Mouse (Mus musculus) activated CD4-positive, CD25-positive, alpha-beta regulatory T cell, adult 9 weeks (primary cell): ENCODE data around the gene Lrpap1. TPM values are rescaled to one million over a fixed set of nuclear protein-coding genes. Genes with fewer than 3 reads are reported as not detected.

ENCODE experiments used
- polyA plus RNA-seq: library from polyadenylated mRNA; unstranded; fragments of 100-300 nt; shearing (Covaris generic); gene quantifications from one replicate; pipeline ENCODE4 v1.2.1, GENCODE M21; 2017

The Lrpap1 gene
- polyA plus RNA-seq = 82.5 TPM

GRCm38 (mm10) chr5:35104960-35105921 lies at the start of gene Lrpap1:
Gene Lrpap1, minus strand, starts transcription at chr5:35105766.

DNA sequence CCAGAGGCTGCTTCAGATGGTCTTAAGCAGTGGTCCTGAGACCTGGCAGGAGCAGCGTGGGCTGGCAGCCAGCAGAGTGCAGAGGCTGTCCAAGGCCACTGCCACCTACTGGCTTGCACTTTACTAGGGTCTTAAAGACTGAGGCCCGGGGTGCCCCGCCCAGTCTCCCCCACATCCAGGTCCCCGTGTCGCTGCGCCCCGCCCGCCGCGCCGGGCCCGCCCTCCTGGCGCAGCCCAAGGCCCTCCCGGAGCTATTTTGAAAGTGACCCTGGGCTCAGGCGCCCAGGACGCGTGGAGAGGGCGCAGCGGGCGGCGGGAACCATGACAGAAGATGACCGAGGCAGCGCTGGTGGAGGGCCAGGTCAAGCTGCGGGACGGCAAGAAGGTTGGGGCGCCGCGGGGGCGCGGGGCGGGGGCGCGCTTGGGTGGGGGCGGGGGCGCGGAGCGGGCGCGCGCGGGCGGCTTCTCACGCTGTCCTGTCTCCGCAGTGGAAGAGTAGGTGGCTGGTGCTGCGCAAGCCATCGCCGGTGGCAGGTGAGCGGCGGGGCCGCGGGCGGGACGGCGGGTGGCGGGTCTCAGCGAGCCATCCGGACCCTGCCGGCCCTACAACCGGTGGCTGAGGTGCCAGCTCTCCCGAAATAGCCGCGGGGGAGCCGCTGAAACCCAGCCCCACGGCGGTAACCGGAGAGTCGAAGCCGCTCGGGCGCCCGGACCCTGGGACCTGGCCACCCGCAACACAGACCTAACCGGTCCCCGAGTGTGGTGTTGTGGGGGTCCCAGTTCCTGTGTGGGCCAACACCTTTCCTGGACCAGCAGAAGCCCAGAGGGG lies 48.7 kb downstream of the Lrpap1 start, which contains the start of gene Dok7:
Dok7 (plus strand) TSS at position 163 of the 829 bp plus-strand sequence.

Other genes with a start within 250 kb of the Lrpap1 start
- 1.0 TPM for gene Msantd1, start 197.8 kb downstream of the Lrpap1 start, polyA plus RNA-seq
- 9.2 TPM for gene Rgs12, start 156.3 kb downstream of the Lrpap1 start, polyA plus RNA-seq
- 9.9 TPM for gene Hgfac, start 64.3 kb downstream of the Lrpap1 start, polyA plus RNA-seq
- not detected for gene Dok7, start 49.0 kb downstream of the Lrpap1 start, polyA plus RNA-seq
- not detected for gene Adra2c, start 172.6 kb upstream of the Lrpap1 start, polyA plus RNA-seq